Mouse (Mus musculus) lung, postnatal 25 days (tissue): ENCODE results near the gene Usmg5.

ENCODE experiments used
- DNase-seq: peaks from one replicate; pipeline ENCODE4 v3.0.0; 2022; ENCODE audit warnings: low spot score

Gene Usmg5

DNA sequence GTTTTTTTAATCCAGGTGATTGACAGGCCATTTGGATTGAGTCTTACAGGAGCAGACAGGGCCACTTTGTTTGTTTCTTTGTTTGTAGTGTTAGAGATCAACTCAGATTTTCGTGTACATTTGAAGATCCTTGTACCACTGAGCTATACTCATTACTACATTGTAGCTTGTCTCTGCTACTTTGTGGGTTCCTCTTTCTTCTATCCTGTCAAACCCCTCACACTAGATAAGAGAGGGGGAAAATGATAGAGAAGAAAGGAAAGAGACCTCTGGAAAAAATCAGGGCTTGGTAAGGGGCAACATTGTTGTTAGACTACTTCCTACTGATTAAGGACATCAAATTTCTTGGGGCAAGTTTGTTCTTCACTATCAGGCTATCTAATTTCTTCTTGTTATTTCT, 32.8 kb downstream of the Usmg5 start:
- DNase-seq = no peak

DNA sequence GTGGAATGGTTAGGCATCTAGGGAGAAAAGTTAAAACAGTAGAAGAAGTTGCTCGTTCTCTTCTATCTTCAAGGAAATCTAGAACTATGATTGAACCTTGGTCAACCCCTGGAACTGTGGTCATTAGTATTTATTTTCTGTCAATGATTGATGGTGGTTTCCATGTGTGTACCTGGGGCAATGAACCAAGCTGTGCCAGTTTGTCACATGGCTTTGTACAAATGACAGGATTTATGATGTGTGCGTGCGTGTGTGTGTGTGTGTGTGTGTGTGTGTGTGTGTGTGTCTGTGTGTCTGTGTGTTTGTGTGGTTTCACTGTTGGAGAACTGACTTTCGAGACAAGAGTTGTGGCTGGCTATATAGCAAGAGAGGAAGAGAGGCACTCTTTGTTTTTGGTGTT, 37.0 kb downstream of the Usmg5 start:
- no peak for DNase-seq

DNA sequence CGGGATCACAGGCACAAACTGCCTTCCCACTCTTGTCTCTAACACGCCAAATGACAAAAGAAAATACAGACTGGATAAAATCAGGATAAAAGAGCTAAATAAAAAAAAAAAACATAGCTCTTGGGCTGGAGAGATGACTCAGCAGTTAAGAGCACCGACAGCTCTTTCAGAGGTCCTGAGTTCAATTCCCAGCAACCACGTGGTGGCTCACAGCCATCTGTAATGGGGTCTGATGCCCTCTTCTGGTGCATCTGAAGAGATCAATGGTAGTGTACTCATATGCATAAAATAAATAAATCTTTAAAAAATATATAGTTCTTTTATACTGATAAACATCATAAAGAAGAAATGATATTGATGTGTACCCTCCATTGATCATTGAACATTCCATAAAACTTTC, 37.5 kb downstream of the Usmg5 start:
- DNase-seq = no peak

DNA sequence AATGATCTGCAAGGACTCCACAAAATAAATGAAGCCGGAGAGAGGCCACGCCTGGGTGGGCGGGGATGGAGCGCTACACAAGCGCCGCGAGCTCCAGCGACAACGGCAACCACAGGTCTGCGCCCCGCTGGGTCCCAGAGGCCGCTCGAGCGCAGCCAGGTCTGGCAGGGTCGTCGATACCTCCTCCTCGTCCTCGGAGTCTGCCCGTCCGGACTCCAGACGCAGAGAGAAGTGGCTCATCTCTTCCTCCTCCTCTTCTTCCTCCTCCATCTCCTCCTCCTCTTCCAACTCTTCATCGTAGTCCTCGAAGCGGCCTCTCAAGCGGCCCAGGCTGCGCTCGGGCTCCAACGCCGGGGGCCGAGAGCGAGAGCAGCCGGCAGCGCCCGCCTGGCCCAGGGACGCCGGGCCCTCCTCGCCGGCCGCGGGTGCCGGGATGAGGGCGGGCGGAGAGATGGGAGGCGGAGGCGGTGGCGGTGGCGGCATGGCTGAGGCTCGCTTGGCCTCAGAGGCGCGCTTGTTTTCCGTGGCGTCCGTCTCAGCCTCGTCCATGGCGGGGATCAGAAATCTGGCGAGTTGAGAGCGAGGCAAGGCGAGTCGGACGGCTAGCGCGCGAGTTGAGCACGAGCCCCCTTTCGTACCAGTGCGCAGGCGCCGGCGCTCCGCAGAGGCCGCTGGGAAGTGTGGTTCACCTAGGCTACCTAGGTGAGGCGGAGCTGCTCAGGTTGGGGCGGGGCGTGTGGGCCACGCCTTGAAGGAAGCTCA, 40.0 kb downstream of the Usmg5 start, which contains the start of gene Pcgf6:
TSS of gene Pcgf6 (minus strand) at position 636 of the 762 bp plus-strand sequence.
- DNase-seq = peak; percentile 81

DNA sequence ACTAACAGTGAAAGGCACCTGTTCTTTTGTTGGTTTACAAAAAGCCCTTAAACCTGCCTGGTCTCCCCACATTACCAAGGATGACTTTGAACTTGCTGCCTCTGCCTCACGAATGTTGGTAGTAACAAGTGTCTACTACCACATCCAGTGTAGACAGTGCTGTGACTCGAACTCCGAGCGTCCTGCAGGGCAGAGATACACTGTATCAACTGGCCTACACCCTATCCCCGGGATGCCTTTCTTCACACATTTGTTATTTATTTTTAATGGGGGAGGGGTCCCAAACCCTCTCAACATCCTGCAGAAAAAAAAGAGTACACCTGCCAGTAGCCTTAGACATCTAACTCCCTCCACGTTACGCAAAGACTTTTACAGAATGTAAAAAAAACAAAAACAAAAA, 40.6 kb downstream of the Usmg5 start:
- DNase-seq = no peak

DNA sequence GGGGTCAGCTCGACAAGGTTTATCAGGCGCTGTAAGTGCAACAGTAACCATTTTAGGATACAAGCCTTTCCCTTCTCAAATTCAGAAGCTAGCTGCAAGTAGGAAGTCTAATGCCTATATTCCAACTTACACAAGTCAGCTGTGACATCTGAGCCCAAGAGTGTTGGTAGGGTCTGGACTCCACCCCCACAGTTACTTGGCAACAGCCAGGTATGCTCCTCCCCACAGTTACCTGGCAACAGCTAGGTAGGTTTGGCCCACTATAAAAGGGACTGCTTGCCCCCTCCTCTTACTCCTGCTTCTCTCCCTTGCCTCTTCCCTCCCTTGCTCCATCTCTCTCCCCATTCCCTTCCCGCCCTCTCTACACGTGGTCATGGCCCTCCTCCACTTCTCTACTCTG, 41.4 kb downstream of the Usmg5 start:
- DNase-seq = no peak

DNA sequence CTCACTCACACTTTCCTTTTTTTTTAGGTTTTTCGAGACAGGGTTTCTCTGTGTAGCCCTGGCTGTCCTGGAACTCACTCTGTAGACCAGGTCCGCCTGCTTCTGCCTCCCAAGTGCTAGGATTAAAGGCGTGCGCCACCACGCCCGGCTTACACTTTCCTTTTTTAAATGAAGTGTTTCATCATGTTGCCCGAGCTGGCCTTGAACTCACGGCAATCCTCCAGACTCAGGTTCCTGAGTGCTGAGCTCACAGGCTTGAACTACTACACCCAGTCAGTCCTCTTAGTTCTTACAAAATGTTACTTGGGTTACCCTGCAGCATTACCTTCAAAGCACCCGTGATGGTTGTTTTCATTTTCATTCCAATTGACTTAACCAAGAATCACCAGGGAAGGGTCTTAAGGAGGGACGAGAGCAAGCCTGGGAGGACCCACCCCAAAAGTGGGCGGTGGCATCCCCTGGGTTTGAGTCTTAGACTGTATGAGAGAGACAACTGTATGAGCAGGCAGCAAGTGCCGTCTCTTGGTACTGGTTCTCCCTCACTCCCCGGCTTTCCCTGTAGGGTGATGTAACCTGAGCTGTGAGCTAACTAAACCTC, 43.1 kb downstream of the Usmg5 start:
- no peak for DNase-seq

DNA sequence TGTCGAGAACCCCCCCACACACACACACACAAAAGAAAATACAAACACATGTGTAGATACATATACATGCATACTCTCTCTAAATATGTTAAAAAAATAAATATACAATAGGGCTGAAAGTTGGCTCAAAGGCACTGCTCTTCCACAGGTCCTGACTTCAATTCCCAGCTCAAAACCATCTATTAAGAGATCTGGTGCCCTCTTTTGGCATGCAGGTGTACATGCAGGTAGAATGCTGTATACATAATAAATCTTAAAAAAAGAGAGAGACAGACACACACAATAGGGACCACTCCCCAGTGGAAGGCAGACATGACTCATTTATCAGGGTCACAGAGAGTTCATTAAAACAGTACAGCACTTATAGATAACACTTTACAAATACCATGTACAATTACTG, 44.1 kb downstream of the Usmg5 start:
- DNase-seq = no peak

DNA sequence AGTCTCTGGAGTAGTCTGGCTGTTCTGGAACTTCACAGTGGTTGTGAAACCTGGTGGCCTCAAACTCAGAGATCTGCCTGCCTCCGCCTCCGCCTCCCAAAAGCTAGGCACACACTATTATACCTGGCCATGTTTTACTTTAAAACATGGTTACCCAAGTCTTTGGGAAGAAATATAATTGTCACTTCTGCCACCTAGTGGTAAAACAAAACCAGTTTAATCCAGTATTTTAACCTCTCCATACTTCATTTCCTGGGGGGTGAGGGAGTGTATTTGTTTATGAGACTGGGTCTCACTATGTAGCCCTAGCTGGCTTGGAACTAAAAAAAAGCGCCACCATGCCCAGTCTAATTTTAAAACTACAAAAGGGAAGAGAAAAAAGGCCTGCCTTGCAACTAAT, 46.8 kb downstream of the Usmg5 start:
- DNase-seq = peak; percentile 10

DNA sequence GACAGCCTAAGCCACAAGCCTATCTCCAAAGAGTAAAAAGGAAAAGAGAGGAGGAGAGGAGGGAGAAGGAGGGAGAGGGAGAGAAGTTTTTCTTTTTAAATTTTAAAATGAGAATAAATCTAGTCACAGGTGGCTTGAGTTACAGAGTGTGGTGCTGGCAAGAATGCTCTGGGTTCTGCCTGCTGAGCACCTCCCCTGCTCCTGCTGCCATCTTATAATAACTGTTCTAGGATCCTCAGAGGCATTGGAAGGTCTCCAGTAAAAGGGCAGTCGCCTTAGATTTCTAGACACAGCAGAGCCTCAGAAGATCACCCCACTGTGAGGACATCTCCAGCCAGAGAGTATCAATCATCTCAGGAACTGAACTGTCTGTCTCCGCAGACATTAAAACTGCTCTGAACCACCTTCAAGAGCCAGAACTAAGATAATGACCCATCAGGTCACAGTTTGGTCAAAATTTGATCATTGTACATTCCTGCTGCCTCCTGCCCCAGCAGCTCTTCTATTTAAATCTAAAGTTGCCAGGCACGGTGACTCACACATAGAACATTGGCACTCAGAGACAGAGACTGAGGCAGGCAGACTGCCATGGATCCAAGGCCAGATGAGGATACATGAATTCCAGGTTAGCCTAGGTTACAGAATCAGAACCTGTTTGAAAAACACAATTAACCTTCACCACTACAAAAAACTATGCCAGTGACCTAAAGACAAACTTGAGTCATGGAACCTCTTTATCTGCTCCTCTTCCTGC, 49.5 kb downstream of the Usmg5 start:
- DNase-seq = no peak

DNA sequence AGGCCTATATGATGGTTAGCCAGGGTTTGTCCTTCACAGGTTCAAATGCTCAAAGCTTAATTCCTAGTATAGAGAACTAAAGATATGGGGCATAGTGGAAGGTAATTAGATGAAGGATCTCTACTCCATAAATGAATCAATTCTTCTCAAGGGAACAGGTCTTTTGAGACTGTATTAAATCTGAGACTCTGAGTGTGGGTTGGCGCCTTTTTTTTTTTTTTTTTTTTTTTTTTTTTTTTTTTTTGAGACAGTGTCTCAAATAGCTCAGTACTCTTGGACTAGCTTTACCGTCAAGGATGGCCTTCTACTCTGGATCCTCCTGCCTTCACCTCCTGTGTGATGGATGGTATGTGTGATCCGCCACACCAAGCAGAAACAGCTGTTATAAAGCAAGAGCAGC, 53.9 kb downstream of the Usmg5 start:
- DNase-seq = no peak

DNA sequence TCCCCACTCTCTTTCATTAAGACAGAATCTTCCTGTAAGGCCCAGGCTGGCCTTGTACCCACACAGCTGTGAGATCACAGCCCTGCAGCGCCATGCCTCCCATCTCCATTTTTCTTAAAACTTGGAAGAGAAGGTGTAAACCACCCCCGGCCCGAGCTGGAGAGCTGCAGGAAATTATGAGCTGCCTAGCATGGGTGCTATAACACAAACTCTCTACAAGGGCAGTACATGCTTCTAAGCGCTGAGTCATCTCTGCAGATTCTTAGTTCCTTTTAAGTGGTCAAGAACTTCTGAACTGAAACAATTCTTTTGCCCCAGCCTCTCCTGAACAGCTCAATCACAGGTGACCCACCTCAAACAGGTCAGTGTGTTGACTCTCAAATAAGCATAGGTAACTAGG, 55.5 kb downstream of the Usmg5 start:
- DNase-seq = no peak
